ENCODE assay signal across 8 mouse cellular contexts in genomic region chrX:101791551-101791950, GRCm38 (mm10). TPM values are rescaled to one million over a fixed set of nuclear protein-coding genes. Genes with fewer than 3 reads are reported as not detected.
A peak's percentile ranks its signal among the peaks of the same experiment; 100 is the strongest.
DNase-seq lines count a peak whose midpoint lies in the region; ATAC-seq and TF ChIP-seq lines count a peak whose summit lies in the region.

No protein-coding gene starts in this region.

- H3K4me2 ChIP-seq in liver, embryonic 14.5 days (ENCODE audit: low read depth) = no peak overlapping the region

- no peak overlapping the region for H3K27ac ChIP-seq in liver, embryonic 14.5 days

- no peaks in the 10 kb centered on the region for H3K27me3 ChIP-seq in liver, embryonic 14.5 days (ENCODE audit: control insufficient read depth, insufficient read depth, low read length)

- H3K9ac ChIP-seq in liver, embryonic 14.5 days (replicated peaks) = no peak overlapping the region

- TF ChIP-seq CTCF in liver, embryonic 14.5 days (IDR thresholded peaks at IDR 0.05; ENCODE audit: low read depth) = peak; percentile 61

- WGBS in liver, embryonic 14.5 days (ENCODE audit: insufficient replicate concordance) = 29% methylated on average over 4 of the region's 4 CpGs

- H3K36me3 ChIP-seq in liver, embryonic 14.5 days (replicated peaks; ENCODE audit: control insufficient read depth, insufficient read depth, low read depth) = no peaks in the 10 kb centered on the region

- TF ChIP-seq EP300 in liver, embryonic 14.5 days (IDR thresholded peaks at IDR 0.05; ENCODE audit: low read depth) = no peak

- no peaks in the 10 kb centered on the region for H3K9me3 ChIP-seq in liver, embryonic 14.5 days (ENCODE audit: control insufficient read depth, low read length)

- ATAC-seq in liver, embryonic 14.5 days (ENCODE audit: insufficient read depth) = no peak
- no peak; the same call in 1 of the 2 replicates for ATAC-seq in monocyte, adult 5-6 weeks (replicated peaks; ENCODE audit: insufficient number of reproducible peaks, low FRiP score, low TSS enrichment, poor library complexity, severe bottlenecking)

- H3K4me1 ChIP-seq in liver, embryonic 14.5 days (replicated peaks; ENCODE audit: control insufficient read depth in 2 of 2, insufficient read depth in 2 of 2, low read length in 1 of 2) = no peaks in the 10 kb centered on the region

- DNase-seq in urinary bladder, adult 18-20 months (ENCODE audit: low spot score in 2 of 2) = peak; percentile 6 to 27
- no peak for DNase-seq in urinary bladder, postnatal 4 days (ENCODE audit: low spot score in 2 of 2)
- peak; percentile 68 for DNase-seq in cerebellum, adult 11 months
- DNase-seq in forelimb bud, embryonic 11.5 days (ENCODE audit: low read depth, low spot score) = peak; percentile 48
- peak; percentile 29 to 53 for DNase-seq in kidney, adult 8-10 months
- DNase-seq in liver, embryonic 14.5 days (ENCODE audit: low read depth in 3 of 3, low spot score in 3 of 3) = no peak
- DNase-seq in retina, postnatal 1 day = peak; percentile 52

- H3K4me3 ChIP-seq in liver, embryonic 14.5 days (ENCODE audit: insufficient read depth in 1 of 2, low read depth in 2 of 2, low read length in 2 of 2) = no peak overlapping the region

RNA-seq across cellular contexts. Expression of gene Gm4779, which starts 2.7 kb away (rescaled TPM):
- 0.06 and 0.12 TPM in 2 replicates for polyA plus RNA-seq in liver, embryonic 14.5 days (2012; rRNA removed)
- polyA plus RNA-seq in liver, embryonic 14.5 days (2014; fragmentation: Nextera tagmentation; extraction: Ambion mirVana) = 0.06 TPM in 1 of 2 replicates, not detected in the other
- 0.87 TPM in 1 of 3 replicates, not detected in the others for total RNA-seq in monocyte, adult 5-6 weeks (2017)

RNA-seq across cellular contexts. Expression of gene 8030474K03Rik, which starts 2.9 kb away (rescaled TPM):
- polyA plus RNA-seq in liver, embryonic 14.5 days (2012; rRNA removed) = 0.02 and 0.05 TPM in 2 replicates
- polyA plus RNA-seq in liver, embryonic 14.5 days (2014; fragmentation: Nextera tagmentation; extraction: Ambion mirVana) = not detected in 2 replicates
- not detected in 3 replicates for total RNA-seq in monocyte, adult 5-6 weeks (2017)

RNA-seq across cellular contexts. Expression of gene Cxcr3, which starts 57.5 kb away (rescaled TPM):
- polyA plus RNA-seq in liver, embryonic 14.5 days (2012; rRNA removed) = 0.20 and 0.26 TPM in 2 replicates
- polyA plus RNA-seq in liver, embryonic 14.5 days (2014; fragmentation: Nextera tagmentation; extraction: Ambion mirVana) = 0.20 and 0.28 TPM in 2 replicates
- total RNA-seq in monocyte, adult 5-6 weeks (2017) = 7.3 to 17.0 TPM (median 10.8 TPM) in 3 replicates

RNA-seq across cellular contexts. Expression of gene Nhsl2, which starts 57.6 kb away (rescaled TPM):
- 0.27 and 0.39 TPM in 2 replicates for polyA plus RNA-seq in liver, embryonic 14.5 days (2012; rRNA removed)
- polyA plus RNA-seq in liver, embryonic 14.5 days (2014; fragmentation: Nextera tagmentation; extraction: Ambion mirVana) = 1.1 and 1.3 TPM in 2 replicates
- 17.9 to 23.8 TPM (median 21.6 TPM) in 3 replicates for total RNA-seq in monocyte, adult 5-6 weeks (2017)

Comparison
In these comparisons a context has a peak if more than half of its experiments do, and no peak if none do; other contexts are left out.
1. DNase-seq: peak in urinary bladder, adult 18-20 months (2 of 2), cerebellum, adult 11 months (single experiment), forelimb bud, embryonic 11.5 days (single experiment), kidney, adult 8-10 months (2 of 2) and retina, postnatal 1 day (single experiment); none in urinary bladder, postnatal 4 days (0 of 2) and liver, embryonic 14.5 days (0 of 3).